Mouse (Mus musculus): ENCODE data around the gene Adcy1.

The Adcy1 gene

DNA sequence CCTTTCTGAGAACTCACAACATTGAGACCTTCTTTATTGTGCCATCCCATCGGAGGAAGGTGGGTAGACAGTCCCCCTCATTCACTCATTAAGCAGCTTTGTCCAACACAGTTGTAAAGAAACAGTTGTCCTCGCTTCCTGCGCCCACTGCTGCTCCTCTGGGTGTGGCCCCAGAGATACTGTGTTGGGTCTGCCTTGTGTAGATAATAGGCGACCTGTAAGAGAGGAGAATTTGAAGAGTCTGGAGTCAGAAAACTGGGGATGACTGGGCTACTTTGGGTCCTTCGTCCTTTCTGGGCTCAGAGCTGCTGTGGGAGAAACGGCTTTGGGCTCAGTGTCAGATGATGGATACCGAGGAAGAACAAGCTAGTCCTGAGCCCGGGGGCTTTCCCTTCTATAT, 75.1 kb downstream of the Adcy1 start:
- DNase-seq, result no peak

DNA sequence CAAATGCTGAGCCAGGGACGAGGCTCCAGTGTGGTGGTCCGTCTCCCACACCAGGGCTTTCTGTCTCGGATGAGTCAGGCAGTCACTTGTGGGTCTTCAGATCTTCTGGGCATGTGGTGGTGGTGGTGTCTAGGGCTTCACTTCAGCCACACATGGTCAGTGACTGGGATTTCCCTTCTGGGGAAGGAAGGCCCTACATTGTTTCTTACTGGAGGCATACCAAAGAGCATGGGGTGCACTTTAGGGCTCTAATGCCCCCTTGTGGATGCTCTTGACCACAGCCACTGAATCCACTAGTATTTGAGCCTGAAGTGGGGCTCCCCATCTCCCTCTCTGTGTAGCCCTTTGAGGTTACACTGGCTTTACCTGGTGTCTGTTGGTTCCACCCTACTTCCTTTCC, 77.2 kb downstream of the Adcy1 start:
- DNase-seq, result peak; percentile 69

DNA sequence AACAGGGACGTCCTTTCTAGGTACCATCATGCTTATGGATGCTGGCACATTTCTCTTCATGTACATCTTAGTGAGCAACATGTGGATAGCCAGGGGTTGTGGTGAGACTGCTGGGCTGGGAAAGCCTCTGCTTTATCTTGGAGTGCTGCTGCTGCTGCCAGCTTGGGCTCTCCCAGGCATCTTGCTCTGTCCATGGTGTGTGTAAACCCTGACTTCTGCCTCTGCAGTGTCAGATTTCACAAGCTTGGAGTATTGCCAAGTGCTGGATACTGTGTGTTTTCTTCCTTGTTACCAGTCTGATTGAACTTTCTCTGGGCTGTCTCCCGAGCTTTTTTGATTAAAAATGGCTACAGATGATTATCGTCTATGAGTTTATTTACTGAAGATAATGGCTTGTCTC, 79.4 kb downstream of the Adcy1 start:
- no peak for DNase-seq

DNA sequence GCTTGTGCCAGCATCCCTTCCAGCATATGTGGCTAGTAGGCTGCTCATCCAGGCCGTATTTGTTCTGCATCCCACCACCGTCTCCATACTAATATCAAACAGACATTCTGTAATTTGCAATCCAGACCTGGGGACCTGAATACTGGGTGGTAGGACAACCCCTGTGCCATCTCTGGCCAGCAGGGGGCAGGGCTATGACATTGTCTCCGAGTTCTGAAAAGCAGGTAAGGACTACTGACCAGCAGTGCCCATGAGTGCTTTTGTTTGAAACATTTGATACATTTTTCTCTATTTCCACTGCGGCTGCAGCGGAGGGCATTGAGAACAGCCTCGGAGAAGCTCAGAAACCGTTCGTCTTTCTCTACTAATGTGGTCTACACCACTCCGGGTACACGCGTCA, 81.1 kb downstream of the Adcy1 start:
- DNase-seq, result peak; percentile 67

DNA sequence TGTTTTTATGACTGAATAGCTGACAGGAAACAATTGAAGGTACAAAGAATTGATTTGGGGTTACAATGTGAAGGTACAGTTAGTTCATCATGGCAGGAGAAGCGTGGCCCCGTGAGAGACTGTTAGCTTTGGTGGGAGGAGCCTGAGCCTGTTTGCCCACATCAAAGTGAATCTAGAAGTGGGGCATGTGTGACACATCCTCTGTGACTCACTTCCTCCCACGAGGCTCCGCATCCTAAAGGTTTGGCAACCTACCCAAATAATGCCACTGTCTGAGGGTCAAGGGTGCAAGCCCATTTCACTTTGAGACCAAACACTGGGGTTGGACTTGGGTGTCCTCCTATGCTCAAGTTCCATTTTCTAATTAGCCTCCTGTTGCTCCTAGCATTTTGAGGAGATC, 81.9 kb downstream of the Adcy1 start:
- peak; percentile 76 for DNase-seq

DNA sequence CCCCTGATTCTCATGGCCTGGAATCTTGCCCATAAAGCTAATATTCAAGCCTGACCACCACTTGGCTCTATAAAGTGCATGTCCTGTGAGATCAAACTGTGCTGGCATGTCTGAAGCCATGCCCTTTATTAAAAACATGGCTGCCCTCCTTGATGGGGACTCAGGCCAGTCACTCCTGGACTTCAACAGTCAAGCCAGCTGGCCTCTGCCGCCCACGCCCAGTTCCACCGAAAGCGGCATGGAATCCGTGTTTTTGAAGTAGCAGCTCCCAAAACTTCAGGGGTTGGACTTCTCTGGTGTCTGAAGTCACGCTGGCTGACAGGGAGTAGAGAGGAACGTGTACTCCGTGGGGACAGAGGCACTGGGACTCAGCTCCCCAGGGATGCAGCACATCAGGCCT, 84.2 kb downstream of the Adcy1 start:
- no peak for DNase-seq

DNA sequence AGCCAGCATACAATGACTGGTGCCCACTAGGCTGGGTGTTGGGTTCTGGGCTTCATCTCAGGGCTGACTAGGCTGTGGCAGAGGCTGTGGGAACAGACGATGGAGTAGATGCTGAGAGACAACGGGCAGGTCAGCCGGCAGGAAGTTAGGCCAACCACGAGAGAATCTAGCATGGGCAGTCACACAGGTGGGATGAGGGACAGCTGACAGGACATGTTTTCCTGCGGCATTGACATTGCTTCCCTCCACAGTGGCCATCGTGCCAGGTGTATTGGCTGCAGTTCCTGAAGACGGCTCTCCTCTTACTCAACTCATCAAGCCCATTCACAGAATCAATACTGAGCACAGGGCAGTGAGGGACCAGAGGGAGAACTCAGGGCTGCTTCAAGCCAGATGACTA, 84.7 kb downstream of the Adcy1 start:
- DNase-seq, result no peak

DNA sequence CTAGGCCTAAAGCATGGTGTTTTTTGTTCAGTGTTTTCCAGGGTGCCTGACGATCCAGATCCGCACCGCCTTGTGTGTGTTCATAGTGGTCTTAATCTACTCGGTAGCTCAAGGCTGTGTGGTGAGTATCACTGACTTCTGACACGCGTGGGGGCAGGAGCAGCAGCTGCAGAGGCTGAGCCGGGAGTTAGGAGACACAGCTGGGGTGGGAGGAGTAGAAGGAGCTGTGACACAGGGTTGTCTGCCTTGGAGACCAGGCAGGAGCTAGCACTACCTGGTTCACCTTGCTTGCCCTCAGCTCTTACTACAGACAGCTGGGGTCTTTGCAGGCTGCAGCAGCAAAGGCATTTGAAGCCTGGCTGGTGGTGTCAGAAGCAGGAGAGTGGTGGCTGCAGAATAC, 86.2 kb downstream of the Adcy1 start:
- peak; percentile 61 for DNase-seq

DNA sequence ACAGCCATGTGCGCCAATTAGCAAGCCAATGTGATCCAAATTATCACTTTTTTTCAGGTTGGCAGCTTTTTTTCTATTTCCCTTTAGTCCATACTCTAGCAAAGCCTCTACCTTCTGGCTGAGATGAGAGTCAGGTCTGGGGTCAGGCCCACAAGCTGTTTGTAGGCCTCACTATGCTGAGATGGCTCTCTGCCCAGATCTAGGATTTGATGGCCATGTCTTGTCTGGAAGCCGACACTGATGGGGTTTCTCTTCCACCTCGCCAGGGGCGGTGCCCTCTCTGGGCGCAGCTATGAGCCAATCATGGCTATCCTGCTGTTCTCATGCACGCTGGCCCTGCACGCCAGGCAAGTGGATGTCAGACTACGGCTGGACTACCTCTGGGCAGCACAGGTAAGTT, 87.2 kb downstream of the Adcy1 start:
- no peak for DNase-seq

DNA sequence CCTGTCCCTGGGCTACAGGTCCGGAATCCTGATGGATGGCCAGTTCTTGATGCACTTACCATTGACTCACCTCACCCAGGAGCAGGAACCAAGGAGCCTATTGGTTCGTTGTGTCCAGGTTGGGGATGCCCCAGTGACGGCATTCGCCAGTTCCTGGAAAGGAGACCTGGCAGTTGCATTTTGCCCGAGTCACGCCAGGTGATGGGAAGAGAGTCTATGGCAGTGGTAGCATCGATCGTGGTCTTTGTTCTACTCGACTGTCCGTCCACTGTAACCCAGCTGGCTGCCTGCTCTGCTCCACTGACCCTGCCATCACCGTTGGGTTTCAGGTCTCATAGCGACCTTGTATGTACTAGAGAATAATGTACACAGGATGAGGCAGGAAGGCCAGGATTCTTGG, 89.1 kb downstream of the Adcy1 start:
- DNase-seq, result no peak

DNA sequence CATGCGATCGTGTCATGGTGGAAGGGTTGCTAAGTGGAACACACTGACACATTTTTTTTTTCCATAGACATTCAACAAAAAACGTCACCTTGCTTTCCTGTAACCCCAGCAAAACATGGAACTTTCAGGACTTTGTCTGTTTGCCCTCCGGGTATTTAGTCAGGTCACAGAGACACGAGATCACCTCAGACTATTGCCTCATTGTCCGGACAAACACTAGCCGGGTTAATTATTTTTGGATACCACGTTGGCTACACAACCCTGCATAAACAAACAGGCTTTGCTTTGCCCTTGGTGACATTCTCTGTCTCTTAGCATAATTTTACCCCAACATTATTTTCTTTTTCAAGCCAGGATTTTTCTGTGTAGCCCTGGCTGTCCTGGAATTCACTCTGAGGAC, 89.8 kb downstream of the Adcy1 start:
- no peak for DNase-seq

DNA sequence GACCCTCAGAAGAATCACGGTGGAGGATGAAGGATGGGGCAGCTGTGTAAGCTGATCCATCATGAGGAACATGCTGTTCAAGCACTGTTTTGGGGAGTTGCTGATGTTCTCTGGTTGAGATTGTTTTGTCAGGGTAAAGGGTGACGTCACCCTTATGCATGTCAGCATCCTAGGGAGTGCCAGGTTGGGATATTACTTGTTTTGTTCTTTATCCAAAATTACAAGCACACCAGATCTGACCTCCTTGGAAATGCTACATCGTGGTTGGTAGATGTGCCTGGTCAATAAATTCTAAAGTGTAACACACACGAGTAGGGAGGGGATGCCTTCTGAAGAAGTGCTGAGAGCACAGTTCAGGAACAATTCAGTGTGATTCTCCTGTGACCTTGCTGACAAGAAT, 93.1 kb downstream of the Adcy1 start:
- DNase-seq, result no peak

DNA sequence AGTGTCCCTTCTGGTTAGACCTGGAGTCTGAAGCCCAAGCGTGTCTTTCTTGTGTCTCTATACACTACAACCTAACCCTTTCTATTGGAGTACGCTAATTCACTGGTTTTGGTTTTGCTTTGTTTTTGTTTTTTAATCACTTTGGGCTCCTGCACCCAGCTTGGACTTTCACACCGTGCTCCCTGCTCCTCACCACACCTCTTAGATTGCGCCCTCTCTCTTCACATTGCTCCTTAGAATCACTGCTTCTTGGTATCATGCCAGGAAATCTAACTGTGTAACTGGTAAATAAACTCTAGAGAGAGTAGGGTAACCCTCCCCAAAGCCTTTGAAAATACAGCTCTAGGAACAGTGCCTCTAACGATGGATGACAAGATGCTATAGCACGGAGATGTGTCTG, 94.9 kb downstream of the Adcy1 start:
- no peak for DNase-seq

DNA sequence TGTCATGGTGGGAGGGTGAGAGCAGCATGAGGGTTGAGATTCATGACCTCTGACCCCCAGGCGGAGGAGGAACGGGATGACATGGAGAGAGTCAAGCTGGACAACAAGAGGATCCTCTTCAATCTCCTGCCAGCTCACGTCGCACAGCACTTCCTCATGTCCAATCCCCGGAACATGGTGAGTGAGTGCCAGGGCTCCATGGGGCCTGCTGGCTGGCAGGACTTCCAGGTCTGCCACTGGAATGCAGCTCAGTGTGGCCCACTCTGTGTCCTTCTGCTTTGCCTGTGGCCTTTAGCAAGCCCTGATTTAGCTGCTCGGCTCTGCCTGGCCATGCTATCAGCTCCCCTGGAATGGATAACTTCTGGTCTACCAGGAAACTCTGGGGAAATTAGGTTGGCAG, 96.9 kb downstream of the Adcy1 start:
- DNase-seq, result no peak

DNA sequence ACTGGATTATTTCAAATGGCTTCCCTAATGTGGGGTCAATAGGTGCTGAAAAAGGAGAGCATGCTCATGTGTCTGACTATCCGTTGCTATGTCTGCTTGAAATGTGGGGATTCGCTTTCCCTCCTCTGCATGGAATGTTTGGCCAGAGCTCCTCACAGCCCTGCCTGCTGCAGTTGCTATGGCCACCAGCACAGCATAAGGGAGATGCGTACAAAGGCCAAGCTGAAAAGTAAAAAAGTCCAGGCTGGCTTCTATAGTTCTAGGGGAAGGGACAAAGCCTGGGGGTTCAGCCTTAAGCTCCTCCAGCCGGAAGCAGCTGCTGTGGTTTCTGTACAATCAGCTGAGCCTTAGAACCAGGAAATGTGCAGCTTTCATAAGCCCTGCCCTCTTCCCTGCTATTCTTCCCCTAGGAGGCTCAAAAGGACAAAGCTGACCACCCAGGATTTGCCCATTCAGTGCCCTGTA, 97.4 kb downstream of the Adcy1 start:
- no peak for DNase-seq

DNA sequence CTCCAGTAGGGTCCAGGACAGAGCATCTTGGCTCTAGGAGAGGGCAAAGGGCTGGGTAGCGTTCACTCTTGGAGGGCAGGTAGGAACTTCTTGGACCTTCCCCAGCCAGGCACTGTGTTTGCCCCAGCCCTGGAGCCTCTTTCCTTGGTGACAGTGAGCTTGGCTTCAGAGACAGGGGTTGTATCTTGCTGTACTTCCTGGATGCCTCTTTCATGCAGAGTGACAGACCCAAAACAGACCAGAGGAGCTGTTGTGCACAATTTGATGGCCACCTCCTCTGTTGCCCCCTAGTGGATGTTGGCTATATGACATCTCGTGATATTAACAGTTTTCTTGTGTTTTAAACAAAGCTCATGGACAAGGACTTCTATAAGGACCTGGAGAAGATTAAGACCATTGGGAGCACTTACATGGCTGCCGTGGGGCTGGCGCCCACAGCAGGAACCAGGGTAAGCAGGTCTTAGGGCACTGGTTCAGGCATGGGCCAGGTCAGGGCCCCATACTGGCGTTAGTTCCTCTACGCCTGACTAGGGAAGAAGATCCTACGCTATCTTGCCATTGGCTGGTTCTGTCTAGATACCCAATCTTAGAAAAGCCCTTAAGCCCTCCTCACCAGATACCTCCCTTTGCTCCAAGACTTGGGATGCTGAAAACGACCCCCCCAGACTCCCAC, 98.3 kb downstream of the Adcy1 start:
- DNase-seq, result peak; percentile 62

DNA sequence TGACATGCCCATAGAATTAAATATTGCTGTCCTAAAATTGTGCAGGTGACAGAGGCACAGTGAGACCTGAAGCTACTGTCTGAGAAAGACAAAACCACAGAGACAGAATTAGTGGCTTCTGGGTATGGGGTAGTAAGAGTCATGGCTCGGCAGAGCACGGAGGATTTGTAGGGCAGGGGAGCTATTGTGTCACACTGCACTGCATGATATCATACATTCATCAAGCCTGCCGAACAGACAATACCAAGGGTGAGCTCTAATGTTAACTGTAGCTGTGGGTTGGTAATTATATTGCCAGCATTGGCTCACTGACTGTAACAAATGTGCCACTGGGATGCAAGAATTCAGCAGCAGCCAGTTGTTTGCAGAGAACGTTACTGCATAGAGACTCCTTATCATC, 101.1 kb downstream of the Adcy1 start:
- no peak for DNase-seq

DNA sequence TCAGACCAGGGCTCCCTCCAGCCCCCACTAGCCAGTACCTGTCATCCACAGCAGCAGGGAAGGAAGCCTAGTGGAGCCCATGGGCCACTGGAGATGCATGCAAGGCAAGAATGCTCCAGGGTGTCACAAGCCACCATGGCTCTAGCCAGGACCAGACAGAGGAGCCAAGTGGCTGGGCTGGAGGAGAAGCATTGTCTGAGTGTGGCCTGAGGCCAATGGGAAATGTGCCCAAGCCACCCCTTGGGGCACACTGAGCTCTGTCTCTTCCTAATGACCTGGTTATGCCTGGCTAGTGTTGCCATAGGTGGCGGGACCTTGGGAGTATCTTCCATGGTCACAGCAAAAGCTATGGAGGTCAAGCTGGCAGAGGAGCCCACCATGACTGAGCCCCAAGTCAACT, 106.4 kb downstream of the Adcy1 start:
- DNase-seq, result no peak

DNA sequence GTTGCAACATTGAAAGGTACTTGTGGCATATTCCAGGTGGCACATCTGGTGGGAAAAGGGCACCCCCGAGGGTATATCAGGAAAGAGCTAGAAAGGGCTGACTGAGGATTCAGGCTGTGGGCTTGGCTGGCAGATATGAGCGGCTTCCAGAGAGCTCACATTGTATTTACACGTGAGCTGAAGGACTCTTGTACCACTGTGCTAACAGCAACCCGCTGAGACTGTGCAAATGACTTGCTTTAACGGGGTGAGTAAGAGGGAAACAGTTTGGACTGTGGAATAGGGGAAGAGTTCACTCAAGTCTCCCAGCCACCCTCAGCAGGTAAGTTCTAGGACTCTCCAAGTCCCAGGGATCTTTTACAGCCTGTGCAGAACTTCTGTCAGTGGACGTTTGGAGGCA, 110.4 kb downstream of the Adcy1 start:
- DNase-seq, result no peak

DNA sequence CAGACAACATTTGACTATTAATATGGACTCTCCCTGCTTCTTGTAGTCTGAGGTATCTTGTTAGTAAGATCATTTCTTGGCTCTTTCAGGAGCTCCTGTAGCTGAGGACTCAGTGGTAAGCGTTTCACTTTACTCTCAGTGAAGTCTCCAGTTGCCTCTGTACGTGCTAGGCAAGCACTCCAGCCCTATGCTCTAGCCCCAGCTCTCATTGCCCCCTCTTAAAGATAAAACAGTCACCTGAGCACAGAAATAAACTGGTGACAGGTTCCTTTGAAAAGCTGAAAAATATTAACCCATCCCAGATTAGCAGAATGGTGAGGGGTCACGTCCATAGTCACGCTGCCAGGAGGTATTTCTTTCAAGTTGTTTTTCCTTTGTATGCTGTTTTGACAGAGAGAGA, 115.4 kb downstream of the Adcy1 start:
- DNase-seq, result no peak

DNA sequence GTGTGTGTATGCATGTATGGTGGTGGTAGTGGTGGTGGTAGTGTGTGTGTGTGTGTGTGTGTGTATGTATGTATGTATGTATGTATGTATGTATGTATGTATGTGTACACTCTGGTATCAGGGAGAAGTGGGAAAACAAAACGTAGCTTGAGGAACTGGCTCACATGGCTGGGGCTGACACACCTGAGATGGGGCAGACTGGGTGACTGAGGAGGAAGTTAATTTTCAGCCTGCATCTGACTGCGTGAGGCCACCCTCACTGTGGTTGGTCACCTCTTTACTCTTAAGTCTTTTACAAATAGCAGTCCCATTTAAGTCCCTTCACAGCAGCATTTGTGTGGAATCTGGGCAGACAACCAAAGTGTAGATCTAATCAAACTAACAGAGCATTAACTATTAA, 116.0 kb downstream of the Adcy1 start:
- DNase-seq, result no peak

DNA sequence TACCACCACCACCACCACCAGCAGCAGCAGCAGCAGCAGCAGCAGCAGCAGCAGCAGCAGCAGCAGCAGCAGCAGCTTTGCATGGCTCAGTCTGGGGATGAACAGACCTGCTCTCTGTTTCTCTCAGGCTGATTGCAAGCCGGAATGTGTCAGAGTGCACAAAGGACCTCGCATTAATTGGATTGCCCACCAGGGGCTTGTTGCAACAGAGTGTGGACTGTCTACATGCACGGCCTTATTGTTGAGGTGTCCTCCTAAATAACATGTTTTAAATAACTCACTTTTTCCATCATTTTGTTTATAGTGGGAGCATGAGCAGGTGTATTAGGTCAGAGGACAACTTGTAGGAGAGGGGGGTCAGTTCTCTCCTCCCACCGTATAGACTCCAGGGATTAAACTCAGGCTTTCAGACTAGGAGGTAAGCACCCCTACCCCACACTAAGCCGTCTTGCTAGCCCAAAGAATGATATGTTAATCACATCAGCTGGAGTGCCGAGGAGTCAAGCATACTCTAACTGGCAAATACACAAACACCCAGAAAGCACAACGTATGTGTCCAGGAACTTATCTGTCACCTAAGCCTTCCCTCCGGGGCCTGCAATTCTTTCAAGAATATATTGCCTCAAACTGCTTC, 119.2 kb downstream of the Adcy1 start:
- DNase-seq, result no peak

DNA sequence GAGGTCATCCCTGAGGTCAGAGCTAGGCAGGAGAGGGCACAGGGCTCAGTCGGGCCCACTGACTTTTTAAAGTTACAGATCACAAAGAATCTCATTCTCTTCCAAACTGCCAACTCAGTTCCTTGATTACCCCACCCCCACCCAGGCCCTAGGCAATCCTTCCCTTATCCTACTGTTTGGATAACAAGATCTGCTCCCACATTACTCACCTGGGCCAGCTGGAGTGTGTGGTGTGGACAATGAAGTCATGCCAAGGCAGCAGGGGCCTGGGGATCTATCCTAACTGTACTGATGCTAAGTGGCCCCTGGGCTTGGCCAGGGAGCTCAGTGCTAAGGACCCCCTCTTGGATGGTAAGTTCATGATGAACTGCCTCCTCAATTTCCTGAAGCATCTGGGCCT, 121.1 kb downstream of the Adcy1 start:
- DNase-seq, result no peak

DNA sequence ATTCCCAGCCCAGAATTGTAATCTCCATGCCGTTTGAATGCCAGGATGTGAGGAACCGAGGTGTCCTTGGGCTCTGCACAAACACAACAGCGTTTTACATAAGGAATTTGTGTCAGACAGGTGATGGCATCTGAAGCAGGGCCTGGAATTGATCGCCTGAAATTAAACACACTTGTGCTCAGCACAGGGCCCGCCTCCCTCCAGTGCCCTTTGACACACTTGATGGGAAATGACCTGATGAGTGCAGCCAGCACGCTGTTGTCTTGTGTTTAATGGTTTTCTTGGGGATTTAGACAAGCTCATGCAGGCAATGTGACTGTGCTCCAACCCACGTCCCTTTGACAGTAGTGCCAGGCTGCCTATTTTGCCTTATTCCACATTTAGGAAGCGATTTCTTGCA, 124.2 kb downstream of the Adcy1 start:
- DNase-seq, result no peak

DNA sequence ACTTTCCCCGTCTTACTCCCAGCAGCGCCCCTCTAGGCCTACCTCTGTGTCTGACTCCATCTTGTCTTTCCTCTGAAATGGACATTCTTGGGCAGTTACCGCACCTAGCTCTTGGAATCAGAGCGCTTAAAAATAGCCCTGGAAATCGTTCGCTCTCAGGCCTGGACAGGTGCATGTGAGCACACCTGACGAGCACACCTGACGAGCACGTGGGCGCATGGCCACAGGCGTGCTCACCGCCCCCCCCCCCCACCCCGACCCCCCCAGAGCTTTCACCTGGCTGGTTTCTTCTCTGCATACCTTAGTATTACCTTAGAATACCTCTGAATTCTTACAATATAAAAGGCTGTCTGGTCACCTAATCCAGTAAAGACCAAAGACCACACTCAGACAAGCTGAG, 125.2 kb downstream of the Adcy1 start, which contains the start of gene Gm11985:
TSS of gene Gm11985 (minus strand) at position 101 of the 400 bp plus-strand sequence.
- DNase-seq, result no peak

Data from thymus, postnatal 4 days (tissue).